Mouse (Mus musculus): ENCODE results near the gene Macrod2. TPM values are rescaled to one million over a fixed set of nuclear protein-coding genes. Genes with fewer than 3 reads are reported as not detected.

Macrod2 gene
- polyA plus RNA-seq, 1 experiment: 3.8 TPM

DNA sequence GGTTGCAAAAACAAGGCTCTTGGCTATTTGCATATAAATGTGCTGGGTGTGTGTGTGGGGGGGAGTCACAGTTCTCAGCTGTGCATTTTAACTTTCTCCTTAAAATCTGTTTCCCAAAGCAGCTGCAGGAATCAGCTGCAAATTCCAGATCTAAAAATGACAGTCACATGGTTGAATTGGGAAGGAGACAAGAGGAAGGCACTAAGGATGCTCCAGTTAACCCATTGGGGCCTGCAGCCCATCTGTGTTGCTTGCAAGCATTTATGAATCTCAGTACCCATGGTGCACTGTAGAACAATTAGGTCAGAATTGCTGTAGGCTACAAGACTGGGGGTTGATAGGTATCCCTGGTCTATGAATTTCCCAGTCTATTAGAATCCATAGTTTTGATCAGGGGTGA lies 2008.3 kb downstream of the Macrod2 start:
- no peak overlapping the region for H3K4me3 ChIP-seq (ENCODE audit: low read depth, low read length)
- no peak overlapping the region for H3K27ac ChIP-seq (ENCODE audit: insufficient read depth, low read depth, low read length)
- TF ChIP-seq CTCF (IDR thresholded peaks at IDR 0.05; ENCODE audit: extremely low read depth, insufficient read length, insufficient replicate concordance, low read depth, low read length): no peak
- no peak for TF ChIP-seq POLR2A (IDR thresholded peaks at IDR 0.05; ENCODE audit: low read depth, low read length)
- H3K4me1 ChIP-seq (ENCODE audit: control insufficient read depth, insufficient read depth, insufficient read length, low read length): no peaks in the 10 kb centered on the region
- no peaks in the 10 kb centered on the region for H3K36me3 ChIP-seq (ENCODE audit: control insufficient read depth, insufficient read depth, low read length)
- H3K27me3 ChIP-seq (ENCODE audit: control insufficient read depth, insufficient read depth, low read length): no peaks in the 10 kb centered on the region

DNA sequence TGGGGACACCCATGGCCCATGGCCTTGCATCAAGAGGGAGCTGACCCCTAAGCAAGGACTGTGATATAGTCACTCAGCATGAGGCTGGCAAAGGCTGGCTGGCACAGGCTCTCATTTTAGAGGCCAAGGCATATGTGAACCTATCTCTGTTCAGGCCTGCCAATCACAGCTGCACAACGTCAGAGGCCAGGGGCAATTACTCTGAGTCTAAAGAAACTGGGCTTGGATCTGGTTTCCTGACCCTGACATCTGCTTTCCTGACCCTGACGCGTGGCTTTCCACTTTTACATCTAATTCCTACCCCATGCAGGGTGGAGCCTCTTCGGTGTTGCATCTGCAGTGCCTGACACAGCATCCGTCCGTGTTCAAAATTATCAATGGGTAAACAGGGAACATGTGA lies 2009.2 kb downstream of the Macrod2 start:
- WGBS: 69% methylated on average over 6 of the region's 6 CpGs
- H3K4me1 ChIP-seq (ENCODE audit: control insufficient read depth, insufficient read depth, insufficient read length, low read length): no peaks in the 10 kb centered on the region
- no peaks in the 10 kb centered on the region for H3K27me3 ChIP-seq (ENCODE audit: control insufficient read depth, insufficient read depth, low read length)

GRCm38 (mm10) chr2:142407341-142407740 lies 2012.2 kb downstream of the Macrod2 start:
- Histone ChIP-seq H3K27me3 (ENCODE audit: control insufficient read depth, insufficient read depth, low read length) (no peaks in the 10 kb centered on the region), H3K4me1 (ENCODE audit: control insufficient read depth, insufficient read depth, insufficient read length, low read length) (no peaks in the 10 kb centered on the region)
- no peak for TF ChIP-seq CTCF (IDR thresholded peaks at IDR 0.05; ENCODE audit: extremely low read depth, insufficient read length, insufficient replicate concordance, low read depth, low read length)
- no peak for TF ChIP-seq POLR2A (IDR thresholded peaks at IDR 0.05; ENCODE audit: low read depth, low read length)

More for the DNA sequence above, 2009.2 kb downstream of the Macrod2 start:
- no peaks in the 10 kb centered on the region for H3K36me3 ChIP-seq (ENCODE audit: control insufficient read depth, insufficient read depth, low read length)
- TF ChIP-seq POLR2A (IDR thresholded peaks at IDR 0.05; ENCODE audit: low read depth, low read length) (no peak), CTCF (IDR thresholded peaks at IDR 0.05; ENCODE audit: extremely low read depth, insufficient read length, insufficient replicate concordance, low read depth, low read length) (no peak)
- H3K27ac ChIP-seq (ENCODE audit: insufficient read depth, low read depth, low read length): no peak overlapping the region
- H3K4me3 ChIP-seq (ENCODE audit: low read depth, low read length): no peak overlapping the region

DNA sequence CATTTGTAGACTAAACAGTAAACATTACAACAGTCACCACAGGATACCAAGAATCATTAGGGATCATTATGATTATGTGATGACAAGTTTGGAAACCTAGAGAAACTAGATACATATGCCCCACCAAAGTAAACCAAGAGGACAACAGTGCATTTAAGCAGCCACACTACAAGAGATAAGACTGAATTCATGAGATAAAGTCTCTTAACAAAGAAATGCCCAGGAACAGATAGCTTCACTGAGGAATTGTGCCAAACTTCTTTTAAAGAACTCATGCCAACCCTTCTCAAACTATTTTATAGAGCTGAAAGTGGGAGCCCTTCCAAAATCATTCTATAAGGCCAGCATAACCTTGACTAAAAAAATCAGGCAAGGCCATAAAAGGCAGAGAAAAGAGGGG lies 2015.0 kb downstream of the Macrod2 start:
- H3K27ac ChIP-seq (ENCODE audit: insufficient read depth, low read depth, low read length): no peak overlapping the region
- H3K4me3 ChIP-seq (ENCODE audit: low read depth, low read length): no peak overlapping the region
- no peaks in the 10 kb centered on the region for H3K4me1 ChIP-seq (ENCODE audit: control insufficient read depth, insufficient read depth, insufficient read length, low read length)
- no peaks in the 10 kb centered on the region for H3K27me3 ChIP-seq (ENCODE audit: control insufficient read depth, insufficient read depth, low read length)
- no peaks in the 10 kb centered on the region for H3K36me3 ChIP-seq (ENCODE audit: control insufficient read depth, insufficient read depth, low read length)
- TF ChIP-seq CTCF (IDR thresholded peaks at IDR 0.05; ENCODE audit: extremely low read depth, insufficient read length, insufficient replicate concordance, low read depth, low read length) (no peak), POLR2A (IDR thresholded peaks at IDR 0.05; ENCODE audit: low read depth, low read length) (no peak)

More at GRCm38 (mm10) chr2:142407341-142407740, 2012.2 kb downstream of the Macrod2 start:
- H3K27ac ChIP-seq (ENCODE audit: insufficient read depth, low read depth, low read length): no peak overlapping the region
- H3K36me3 ChIP-seq (ENCODE audit: control insufficient read depth, insufficient read depth, low read length): no peaks in the 10 kb centered on the region
- H3K4me3 ChIP-seq (ENCODE audit: low read depth, low read length): no peak overlapping the region

- H3K27ac ChIP-seq (ENCODE audit: insufficient read depth, low read depth, low read length): no peak overlapping the region
- H3K4me3 ChIP-seq (ENCODE audit: low read depth, low read length): no peak overlapping the region
- 50% methylated on average over 7 of the region's 7 CpGs for WGBS
- H3K36me3 ChIP-seq (ENCODE audit: control insufficient read depth, insufficient read depth, low read length): no peaks in the 10 kb centered on the region
- TF ChIP-seq CTCF (IDR thresholded peaks at IDR 0.05; ENCODE audit: extremely low read depth, insufficient read length, insufficient replicate concordance, low read depth, low read length) (no peak), POLR2A (IDR thresholded peaks at IDR 0.05; ENCODE audit: low read depth, low read length) (no peak)
- no peaks in the 10 kb centered on the region for H3K4me1 ChIP-seq (ENCODE audit: control insufficient read depth, insufficient read depth, insufficient read length, low read length)
- no peaks in the 10 kb centered on the region for H3K27me3 ChIP-seq (ENCODE audit: control insufficient read depth, insufficient read depth, low read length)
Observed at GRCm38 (mm10) chr2:142433126-142433525, 2038.0 kb downstream of the Macrod2 start.

DNA sequence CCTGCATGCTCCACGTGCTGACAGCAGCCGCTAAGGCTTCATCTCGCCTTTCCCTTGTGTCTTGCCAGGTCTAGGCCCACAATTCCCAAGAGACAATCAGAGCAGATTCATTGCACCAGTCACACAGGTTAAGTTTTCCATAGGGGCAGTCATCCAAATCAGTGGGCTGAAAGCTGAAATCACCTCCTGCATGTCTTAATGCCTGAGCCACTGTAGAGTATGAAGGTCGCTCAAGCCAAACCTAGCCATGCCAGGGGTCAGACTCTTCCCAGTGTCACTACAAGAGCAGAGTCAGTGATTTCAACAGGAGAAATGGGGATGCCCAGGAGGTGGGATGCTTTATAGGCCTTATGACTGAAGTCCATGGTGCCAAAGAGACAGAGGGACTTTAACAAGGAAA lies 2039.6 kb downstream of the Macrod2 start:
- H3K4me3 ChIP-seq (ENCODE audit: low read depth, low read length): no peak overlapping the region
- no peaks in the 10 kb centered on the region for H3K4me1 ChIP-seq (ENCODE audit: control insufficient read depth, insufficient read depth, insufficient read length, low read length)
- no peak overlapping the region for H3K27ac ChIP-seq (ENCODE audit: insufficient read depth, low read depth, low read length)
- H3K27me3 ChIP-seq (ENCODE audit: control insufficient read depth, insufficient read depth, low read length): no peaks in the 10 kb centered on the region
- H3K36me3 ChIP-seq (ENCODE audit: control insufficient read depth, insufficient read depth, low read length): no peaks in the 10 kb centered on the region
- 82% methylated on average over 4 of the region's 4 CpGs for WGBS
- TF ChIP-seq CTCF (IDR thresholded peaks at IDR 0.05; ENCODE audit: extremely low read depth, insufficient read length, insufficient replicate concordance, low read depth, low read length) (no peak), POLR2A (IDR thresholded peaks at IDR 0.05; ENCODE audit: low read depth, low read length) (no peak)

DNA sequence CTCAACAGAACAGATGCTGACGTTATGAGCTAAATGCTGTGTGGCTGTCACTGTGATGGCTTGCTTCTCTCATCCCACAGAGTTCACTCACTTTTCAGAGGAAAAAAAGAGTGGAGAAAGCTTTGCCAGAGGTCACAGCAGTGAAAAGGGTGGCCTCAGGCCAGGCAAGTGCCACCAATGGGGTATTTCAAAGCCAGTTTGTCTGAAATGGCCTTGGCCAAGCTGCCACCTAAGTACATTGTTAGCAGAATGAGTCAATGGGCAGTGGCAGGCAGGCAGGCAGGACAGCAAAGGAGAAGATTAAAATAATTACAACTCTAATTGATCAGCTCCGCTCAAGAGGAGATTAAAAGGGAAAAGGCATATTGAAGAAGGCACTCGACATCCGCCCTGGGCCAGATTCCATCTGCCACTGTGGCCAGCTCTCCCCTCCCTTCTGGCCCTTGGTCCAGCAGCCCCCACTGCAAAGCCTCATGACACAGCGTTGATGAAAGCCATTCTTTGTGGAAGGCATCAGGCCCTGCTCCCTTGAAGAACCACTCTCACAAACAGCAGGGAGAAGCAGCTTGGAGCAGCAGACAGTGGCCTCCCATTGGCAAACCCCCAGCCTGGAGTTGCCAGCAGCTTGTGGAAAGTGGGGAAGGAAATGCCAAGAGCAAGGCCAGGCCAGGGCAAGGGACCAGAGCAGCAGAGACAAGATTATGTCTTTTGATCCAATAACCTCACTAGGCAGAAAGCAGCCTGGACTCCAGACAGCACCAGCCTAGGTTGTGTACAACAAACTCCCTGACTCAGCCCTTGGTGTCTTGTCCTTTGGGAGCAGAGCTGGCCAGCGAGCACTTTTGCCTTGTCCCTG lies 2042.7 kb downstream of the Macrod2 start:
- 79% methylated on average over 6 of the region's 6 CpGs for WGBS
- Histone ChIP-seq H3K4me3 (ENCODE audit: low read depth, low read length) (no peak overlapping the region), H3K4me1 (ENCODE audit: control insufficient read depth, insufficient read depth, insufficient read length, low read length) (no peaks in the 10 kb centered on the region), H3K36me3 (ENCODE audit: control insufficient read depth, insufficient read depth, low read length) (no peaks in the 10 kb centered on the region), H3K27ac (ENCODE audit: insufficient read depth, low read depth, low read length) (no peak overlapping the region), H3K27me3 (ENCODE audit: control insufficient read depth, insufficient read depth, low read length) (no peaks in the 10 kb centered on the region)
- no peak for TF ChIP-seq POLR2A (IDR thresholded peaks at IDR 0.05; ENCODE audit: low read depth, low read length)
- no peak for TF ChIP-seq CTCF (IDR thresholded peaks at IDR 0.05; ENCODE audit: extremely low read depth, insufficient read length, insufficient replicate concordance, low read depth, low read length)

Other genes starting within 250 kb of the Macrod2 start
- not detected in 2 replicates for gene Gm17374, start 243.3 kb upstream of the Macrod2 start, polyA plus RNA-seq (2012; rRNA removed)
- gene Esf1, start 224.7 kb upstream of the Macrod2 start, polyA plus RNA-seq (2012; rRNA removed): 0.09 and 0.27 TPM in 2 replicates
- gene Ndufaf5, start 224.7 kb upstream of the Macrod2 start, polyA plus RNA-seq (2012; rRNA removed): 1.4 and 1.5 TPM in 2 replicates
- gene Sel1l2, start 5.6 kb upstream of the Macrod2 start, polyA plus RNA-seq (2012; rRNA removed): not detected in 2 replicates